Comparison of ENCODE assay signal across 9 mouse cellular contexts in the genomic region with DNA sequence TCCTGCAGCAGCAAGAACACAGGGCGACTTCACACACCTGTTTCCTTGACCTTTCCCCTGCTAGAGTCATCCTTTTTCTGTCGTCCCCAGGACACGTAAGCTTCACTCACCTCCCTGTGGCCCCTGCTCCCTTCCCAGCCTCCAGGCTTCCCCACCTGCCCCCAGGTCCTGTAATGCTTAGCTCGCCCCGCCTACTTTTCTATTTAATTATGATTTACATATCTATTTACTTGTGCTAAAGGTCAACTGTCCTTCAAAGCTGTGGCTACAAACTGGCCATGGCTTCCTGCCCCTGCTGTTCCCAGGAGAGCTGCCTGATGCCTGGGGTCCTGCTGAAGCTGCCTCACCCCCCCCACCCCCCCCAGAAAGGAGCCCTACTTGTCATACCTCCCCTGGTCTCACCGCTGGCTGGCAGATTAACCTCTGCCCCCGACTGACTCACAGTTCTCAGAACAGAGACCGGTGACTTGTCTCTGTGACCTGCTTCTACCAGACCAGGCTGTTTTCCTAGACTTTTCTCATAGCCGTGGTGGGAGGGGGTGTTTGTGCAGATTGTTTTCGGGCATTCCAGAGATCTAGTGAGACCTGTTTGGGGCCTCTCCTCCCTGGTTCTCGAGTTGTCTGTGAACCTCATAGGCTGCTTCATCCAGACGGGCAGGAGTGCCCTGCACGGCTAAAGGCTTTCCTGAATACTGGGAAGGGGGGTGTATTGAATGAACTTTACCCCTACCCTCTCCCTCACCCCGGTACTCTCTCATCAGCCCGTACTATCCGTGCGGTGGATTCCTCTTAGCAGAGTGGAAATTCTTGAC. TPM values are rescaled to one million over a fixed set of nuclear protein-coding genes. Genes with fewer than 3 reads are reported as not detected.
DNase-seq lines count a peak whose midpoint lies in the region; ATAC-seq lines count a peak whose summit lies in the region.
"Had no signal": no experiment of that assay in that cellular context is flagged by ENCODE, and none has a peak within 500 bp of the region (broad histone marks: within the 10 kb centered on the region; RNA-seq: fewer than 3 reads in every experiment).

No protein-coding gene starts in this region.

- peak; percentile 28 for DNase-seq in neural tube, embryonic 10.5 days (ENCODE audit: extremely low spot score, low spot score)
- DNase-seq in intestine, embryonic 14.5 days (ENCODE audit: low spot score): peak; percentile 72
- DNase-seq in liver, embryonic 11.5 days (ENCODE audit: low spot score): no peak
- DNase-seq in yolk sac, embryonic 10.5 days (ENCODE audit: low spot score): peak; percentile 92
- DNase-seq in gastrocnemius, postnatal 14 days: no peak
- DNase-seq in layer of hippocampus, adult 11-12 months (ENCODE audit: low spot score): no peak
- no peak for DNase-seq in right cerebral cortex, postnatal 36 days (ENCODE audit: low spot score in 2 of 2)

- no peaks in the 10 kb centered on the region for H3K9me3 ChIP-seq in neural tube, embryonic 15.5 days (replicated peaks)
- no peaks in the 10 kb centered on the region for H3K9me3 ChIP-seq in intestine, embryonic 14.5 days (ENCODE audit: control insufficient read depth, low read length)
- no peaks in the 10 kb centered on the region for H3K9me3 ChIP-seq in liver, embryonic 11.5 days (ENCODE audit: control insufficient read depth, low read length)
- H3K9me3 ChIP-seq: neural tube, embryonic 13.5 days had no signal

- WGBS in neural tube, embryonic 15.5 days: 40% methylated on average over 17 of the region's 17 CpGs
- 21% methylated on average over 17 of the region's 17 CpGs for WGBS in intestine, embryonic 14.5 days
- WGBS in liver, embryonic 11.5 days: 52% methylated on average over 17 of the region's 17 CpGs

- no peaks in the 10 kb centered on the region for H3K36me3 ChIP-seq in neural tube, embryonic 15.5 days
- no peaks in the 10 kb centered on the region for H3K36me3 ChIP-seq in intestine, embryonic 14.5 days (ENCODE audit: control insufficient read depth, insufficient read depth, low read length)
- H3K36me3 ChIP-seq in liver, embryonic 11.5 days (ENCODE audit: control insufficient read depth, insufficient read depth, low read length): no peaks in the 10 kb centered on the region
- H3K36me3 ChIP-seq: neural tube, embryonic 13.5 days had no signal

- H3K27me3 ChIP-seq in neural tube, embryonic 15.5 days (replicated peaks): no peaks in the 10 kb centered on the region
- no peaks in the 10 kb centered on the region for H3K27me3 ChIP-seq in intestine, embryonic 14.5 days (replicated peaks; ENCODE audit: control insufficient read depth, insufficient read depth, low read length)
- H3K27me3 ChIP-seq in liver, embryonic 11.5 days (replicated peaks; ENCODE audit: control insufficient read depth, insufficient read depth, low read length): no peaks in the 10 kb centered on the region
- H3K27me3 ChIP-seq: neural tube, embryonic 13.5 days had no signal

- H3K4me1 ChIP-seq in neural tube, embryonic 15.5 days: peaks cover 13% of the 10 kb centered on the region
- H3K4me1 ChIP-seq in intestine, embryonic 14.5 days (replicated peaks; ENCODE audit: control insufficient read depth, insufficient read depth, low read length): peaks cover 9% of the 10 kb centered on the region
- H3K4me1 ChIP-seq in liver, embryonic 11.5 days (replicated peaks; ENCODE audit: control insufficient read depth, insufficient read depth, low read length): 0 out of 2 replicates have a peak, but pooled peaks cover 3% of the 10 kb centered on the region

- H3K27ac ChIP-seq in neural tube, embryonic 15.5 days (replicated peaks): no peak overlapping the region
- peak overlapping the region; percentile 28 for H3K27ac ChIP-seq in intestine, embryonic 14.5 days (ENCODE audit: low read depth)
- peak overlapping the region; percentile 65 for H3K27ac ChIP-seq in liver, embryonic 11.5 days (ENCODE audit: low read depth, low read length)
- H3K27ac ChIP-seq: neural tube, embryonic 13.5 days had no signal

- no peak; the same call in 1 of the 2 replicates for ATAC-seq in neural tube, embryonic 15.5 days (ENCODE audit: low FRiP score)
- peak; percentile 82 for ATAC-seq in intestine, embryonic 14.5 days (replicated peaks; ENCODE audit: low FRiP score, low TSS enrichment, low read depth)
- ATAC-seq in liver, embryonic 11.5 days (replicated peaks; ENCODE audit: low FRiP score): peak; percentile 76

- intact Hi-C loops in gastrocnemius, postnatal 14 days (cut with DNase I; ENCODE audit: low total_unique reads): no loop called here

- no peak overlapping the region for H3K4me2 ChIP-seq in neural tube, embryonic 15.5 days
- peak overlapping the region; percentile 24 for H3K4me2 ChIP-seq in intestine, embryonic 14.5 days (ENCODE audit: low read length)
- peak overlapping the region; percentile 19 for H3K4me2 ChIP-seq in liver, embryonic 11.5 days

- H3K4me3 ChIP-seq in neural tube, embryonic 15.5 days (replicated peaks): no peak overlapping the region
- H3K4me3 ChIP-seq in intestine, embryonic 14.5 days (ENCODE audit: low read depth, low read length): no peak overlapping the region
- no peak overlapping the region for H3K4me3 ChIP-seq in liver, embryonic 11.5 days (ENCODE audit: low read depth, low read length)
- H3K4me3 ChIP-seq: neural tube, embryonic 13.5 days had no signal

- H3K9ac ChIP-seq in neural tube, embryonic 15.5 days (replicated peaks): no peak overlapping the region
- no peak overlapping the region for H3K9ac ChIP-seq in intestine, embryonic 14.5 days (ENCODE audit: low read length)
- no peak overlapping the region for H3K9ac ChIP-seq in liver, embryonic 11.5 days (ENCODE audit: low read depth, low read length)
- H3K9ac ChIP-seq: neural tube, embryonic 13.5 days had no signal

RNA-seq across cellular contexts. Expression of a gene that starts 51.9 kb away (rescaled TPM):
- polyA plus RNA-seq in neural tube, embryonic 15.5 days (2015; fragmentation: Nextera tagmentation; extraction: Ambion mirVana): 13.1 and 13.3 TPM in 2 replicates
- 9.7 and 10.6 TPM in 2 replicates for polyA plus RNA-seq in intestine, embryonic 14.5 days (2014; fragmentation: Nextera tagmentation; extraction: Ambion mirVana)
- polyA plus RNA-seq in liver, embryonic 11.5 days (2014; fragmentation: Nextera tagmentation; extraction: Ambion mirVana): 2.6 and 2.9 TPM in 2 replicates
- 1 to 10 TPM; 6.6 to 7.5 TPM for total RNA-seq in gastrocnemius, postnatal 14 days (2021)

Comparison
In these comparisons a context has a peak if more than half of its experiments do, and no peak if none do; other contexts are left out.
1. DNase-seq: peak in neural tube, embryonic 10.5 days (single experiment), intestine, embryonic 14.5 days (single experiment) and yolk sac, embryonic 10.5 days (single experiment); none in liver, embryonic 11.5 days (single experiment), gastrocnemius, postnatal 14 days (single experiment), layer of hippocampus, adult 11-12 months (single experiment) and right cerebral cortex, postnatal 36 days (0 of 2).